ENCODE assay signal across 8 mouse cellular contexts in genomic region chr7:141278766-141279590, GRCm38 (mm10). TPM values are rescaled to one million over a fixed set of nuclear protein-coding genes. Genes with fewer than 3 reads are reported as not detected.
DNase-seq lines count a peak whose midpoint lies in the region; ATAC-seq and TF ChIP-seq lines count a peak whose summit lies in the region.

TSS of gene Sct (minus strand) at chr7:141279133.

- H3K4me3 ChIP-seq in lung, adult 2 months (replicated peaks; ENCODE audit: extremely low read depth, low read depth, low read length), result peak within 1 kb of the TSS; percentile 27
- peak within 1 kb of the TSS; percentile 41 for H3K4me3 ChIP-seq in heart, postnatal 0 days (ENCODE audit: low read depth, low read length)
- peak within 1 kb of the TSS; percentile 45 for H3K4me3 ChIP-seq in limb, embryonic 14.5 days (replicated peaks; ENCODE audit: low read length)
- peak within 1 kb of the TSS; percentile 41 for H3K4me3 ChIP-seq in neural tube, embryonic 12.5 days

- no peaks in the 10 kb centered on the region for H3K9me3 ChIP-seq in heart, postnatal 0 days (replicated peaks; ENCODE audit: control insufficient read depth, low read length)
- no peaks in the 10 kb centered on the region for H3K9me3 ChIP-seq in limb, embryonic 14.5 days (ENCODE audit: control insufficient read depth, low read length)
- H3K9me3 ChIP-seq in neural tube, embryonic 12.5 days, result no peaks in the 10 kb centered on the region

- no peak for DNase-seq in lung, adult 2 months
- DNase-seq in lung, postnatal 14 days, result no peak
- peak; percentile 75 to 80 for DNase-seq in cerebellum, postnatal 10 days
- peak; percentile 37 for DNase-seq in heart, postnatal 0 days (ENCODE audit: low spot score)
- DNase-seq in limb, embryonic 14.5 days (ENCODE audit: low spot score), result peak; percentile 23
- DNase-seq in c-Kit-positive CD71-positive TER-119-positive erythroid progenitor cells, embryonic 14.5 days (ENCODE audit: low spot score), result no peak
- no peak for DNase-seq in urinary bladder, postnatal 4 days (ENCODE audit: low spot score in 2 of 2)

- no peak for TF ChIP-seq POLR2A in lung, adult 2 months (IDR thresholded peaks at IDR 0.05; ENCODE audit: borderline replicate concordance, extremely low read depth, low read depth, low read length)
- 0 out of 2 replicates have a peak, but pooled peaks have one; percentile 5 for TF ChIP-seq POLR2A in limb, embryonic 14.5 days (IDR thresholded peaks at IDR 0.05; ENCODE audit: borderline replicate concordance, extremely low read depth, insufficient read depth, insufficient read length)

- 0 out of 2 replicates have a peak, but pooled peaks cover 2% of the 10 kb centered on the region for H3K4me1 ChIP-seq in lung, adult 2 months (ENCODE audit: control insufficient read depth, insufficient read depth, low read length)
- no peaks in the 10 kb centered on the region for H3K4me1 ChIP-seq in heart, postnatal 0 days (ENCODE audit: control insufficient read depth, insufficient read depth)
- H3K4me1 ChIP-seq in limb, embryonic 14.5 days (ENCODE audit: control insufficient read depth, insufficient read depth, low read length), result 0 out of 2 replicates have a peak, but pooled peaks cover 2% of the 10 kb centered on the region
- H3K4me1 ChIP-seq in neural tube, embryonic 12.5 days, result peaks cover 9% of the 10 kb centered on the region

- no peak within 1 kb of the TSS for H3K27ac ChIP-seq in heart, postnatal 0 days (ENCODE audit: low read depth)
- H3K27ac ChIP-seq in limb, embryonic 14.5 days (replicated peaks; ENCODE audit: low read depth, low read length), result no peak within 1 kb of the TSS
- no peak within 1 kb of the TSS for H3K27ac ChIP-seq in neural tube, embryonic 12.5 days

- ATAC-seq in heart, postnatal 0 days (ENCODE audit: insufficient read depth, low read depth), result peak; percentile 76; the same call in 1 of the 2 replicates
- peak; percentile 72 for ATAC-seq in limb, embryonic 14.5 days (ENCODE audit: low FRiP score, low read depth)
- peak; percentile 76 for ATAC-seq in neural tube, embryonic 12.5 days (ENCODE audit: low FRiP score, low read depth)

- H3K9ac ChIP-seq in heart, postnatal 0 days (replicated peaks; ENCODE audit: low read depth, low read length), result peak within 1 kb of the TSS; percentile 27; the same call in 1 of the 2 replicates
- H3K9ac ChIP-seq in limb, embryonic 14.5 days (ENCODE audit: low read depth, low read length, severe bottlenecking), result peak within 1 kb of the TSS; percentile 55
- peak within 1 kb of the TSS; percentile 53 for H3K9ac ChIP-seq in neural tube, embryonic 12.5 days

- 9% methylated on average over 46 of the region's 46 CpGs for WGBS in lung, adult 2 months
- 4% methylated on average over 46 of the region's 46 CpGs for WGBS in heart, postnatal 0 days
- 3% methylated on average over 29 of the region's 46 CpGs for WGBS in limb, embryonic 14.5 days
- WGBS in neural tube, embryonic 12.5 days, result 1% methylated on average over 46 of the region's 46 CpGs

- H3K4me2 ChIP-seq in heart, postnatal 0 days (ENCODE audit: low read depth, low read length), result peak within 1 kb of the TSS; percentile 67
- peak within 1 kb of the TSS; percentile 96 for H3K4me2 ChIP-seq in limb, embryonic 14.5 days (replicated peaks; ENCODE audit: low read depth, low read length, severe bottlenecking)
- H3K4me2 ChIP-seq in neural tube, embryonic 12.5 days (replicated peaks), result peak within 1 kb of the TSS; percentile 95

- H3K27me3 ChIP-seq in heart, postnatal 0 days (ENCODE audit: control insufficient read depth, insufficient read depth, low read length), result peaks cover 18% of the 10 kb centered on the region; the same call in 1 of the 2 replicates
- H3K27me3 ChIP-seq in limb, embryonic 14.5 days (ENCODE audit: control insufficient read depth, insufficient read depth, low read length), result no peaks in the 10 kb centered on the region
- H3K27me3 ChIP-seq in neural tube, embryonic 12.5 days (replicated peaks), result 0 out of 2 replicates have a peak, but pooled peaks cover 3% of the 10 kb centered on the region

- TF ChIP-seq CTCF in lung, adult 2 months (IDR thresholded peaks at IDR 0.05; ENCODE audit: insufficient read depth, low read length), result peak; percentile 33
- TF ChIP-seq CTCF in heart, postnatal 0 days (IDR thresholded peaks at IDR 0.05; ENCODE audit: low read depth), result peak; percentile 40

- TF ChIP-seq EP300 in heart, postnatal 0 days (IDR thresholded peaks at IDR 0.05; ENCODE audit: low read depth), result no peak

- no peaks in the 10 kb centered on the region for H3K36me3 ChIP-seq in heart, postnatal 0 days (replicated peaks; ENCODE audit: control insufficient read depth, insufficient read depth, low read length)
- no peaks in the 10 kb centered on the region for H3K36me3 ChIP-seq in limb, embryonic 14.5 days (ENCODE audit: control insufficient read depth, insufficient read depth, low read length)
- H3K36me3 ChIP-seq in neural tube, embryonic 12.5 days, result no peaks in the 10 kb centered on the region

RNA-seq across cellular contexts. Expression of gene Sct, which starts in this region (rescaled TPM):
- polyA plus RNA-seq in lung, adult 2 months (2012; rRNA removed), result not detected in 2 replicates
- total RNA-seq in heart, postnatal 0 days (2014; rRNA removed; ENCODE audit: low replicate concordance), result not detected in 2 replicates
- 1.0 and 1.6 TPM in 2 replicates for polyA plus RNA-seq in heart, postnatal 0 days (2015; fragmentation: Nextera tagmentation; extraction: Ambion mirVana)
- polyA plus RNA-seq in limb, embryonic 14.5 days (2012; rRNA removed), result 17.5 and 17.6 TPM in 2 replicates
- polyA plus RNA-seq in limb, embryonic 14.5 days (2014; fragmentation: Nextera tagmentation; extraction: Ambion mirVana), result 14.2 and 17.3 TPM in 2 replicates
- 4.5 and 7.1 TPM in 2 replicates for polyA plus RNA-seq in neural tube, embryonic 12.5 days (2016; fragmentation: Nextera tagmentation; extraction: Ambion mirVana)

Comparison
In these comparisons a context has a peak if more than half of its experiments do, and no peak if none do; other contexts are left out.
1. DNase-seq: peak in cerebellum, postnatal 10 days (2 of 2), heart, postnatal 0 days (single experiment) and limb, embryonic 14.5 days (single experiment); none in lung, adult 2 months (single experiment), lung, postnatal 14 days (single experiment), c-Kit-positive CD71-positive TER-119-positive erythroid progenitor cells, embryonic 14.5 days (single experiment) and urinary bladder, postnatal 4 days (0 of 2).
2. Peak in every context shown above with its lines, with median percentiles within 50 percentile points of each other: H3K4me3 ChIP-seq, ATAC-seq, H3K4me2 ChIP-seq and H3K9ac ChIP-seq.